Mouse (Mus musculus) forebrain, embryonic 10.5 days (tissue): ENCODE measurements at regions not wholly inside any gene's neighbourhood (a gene's known extent, or its start where the extent isn't known, plus 50 kb on each side); places are given as distances from the start of the nearest gene placed in this dataset.

Experiments used
- DNase-seq: peaks from one replicate; pipeline ENCODE4 v3.0.0-alpha.2; 2017; ENCODE audit warnings: low spot score; ENCODE audit errors: extremely low spot score
- H3K27ac ChIP-seq: fragments of 300-500 bp; sonication (generic); 2 replicates; pipeline ENCODE4 v1.5.1; 2016; ENCODE audit warnings: mild to moderate bottlenecking
- H3K27me3 ChIP-seq: fragments of 300-500 bp; sonication (generic); 2 replicates; pipeline ENCODE4 v1.6.1; 2016; ENCODE audit warnings: mild to moderate bottlenecking; ENCODE audit not compliant: poor library complexity, severe bottlenecking
- H3K36me3 ChIP-seq: fragments of 300-500 bp; sonication (generic); replicated peaks from 2 replicates; pipeline ENCODE4 v1.6.1; 2016; ENCODE audit warnings: mild to moderate bottlenecking, moderate library complexity
- H3K4me1 ChIP-seq: fragments of 300-500 bp; sonication (generic); 2 replicates; pipeline ENCODE4 v1.6.1; 2016
- H3K4me3 ChIP-seq: fragments of 300-500 bp; sonication (generic); 2 replicates; pipeline ENCODE4 v1.5.1; 2016; ENCODE audit warnings: mild to moderate bottlenecking, moderate library complexity
- H3K9me3 ChIP-seq: fragments of 300-500 bp; sonication (generic); 2 replicates; pipeline ENCODE4 v1.6.1; 2016; ENCODE audit warnings: mild to moderate bottlenecking, moderate library complexity
- WGBS: fragments of 180-500 bp; shearing (Covaris S2); methylation state at CpG from one replicate; pipeline ENCODE4 v1.1.7; 2016; 5-methylcytosine and 5-hydroxymethylcytosine counted together

DNA sequence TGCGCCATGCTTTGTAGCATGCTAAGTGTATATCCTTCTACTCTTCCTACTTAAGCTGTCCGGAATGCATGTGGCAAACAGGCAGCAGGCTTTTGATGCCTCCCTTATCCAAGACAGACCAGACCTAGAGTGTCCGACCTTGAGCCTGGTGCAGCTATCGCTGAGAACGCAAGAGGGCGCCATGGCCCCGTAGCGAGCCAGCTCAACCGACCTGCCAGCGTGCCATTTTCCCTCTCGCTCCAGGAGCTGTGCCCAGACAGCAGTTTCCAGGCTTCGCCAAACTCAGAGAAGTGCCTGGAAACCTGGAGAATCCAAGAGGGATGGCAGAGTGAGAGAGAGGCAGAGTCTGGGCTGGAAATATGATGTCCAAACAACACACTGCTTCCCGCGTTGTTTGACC, 155.8 kb upstream of the Gm12830 start:
- no peaks in the 10 kb centered on the region for H3K36me3 ChIP-seq
- H3K27me3 ChIP-seq, result peaks cover 86% of the 10 kb centered on the region
- DNase-seq, result peak; percentile 87
- no peaks in the 10 kb centered on the region for H3K9me3 ChIP-seq
- H3K4me3 ChIP-seq, result peak overlapping the region; percentile 44
- WGBS, result 5% methylated on average over 14 of the region's 14 CpGs
- H3K4me1 ChIP-seq, result peaks cover 31% of the 10 kb centered on the region
- H3K27ac ChIP-seq, result no peak overlapping the region

DNA sequence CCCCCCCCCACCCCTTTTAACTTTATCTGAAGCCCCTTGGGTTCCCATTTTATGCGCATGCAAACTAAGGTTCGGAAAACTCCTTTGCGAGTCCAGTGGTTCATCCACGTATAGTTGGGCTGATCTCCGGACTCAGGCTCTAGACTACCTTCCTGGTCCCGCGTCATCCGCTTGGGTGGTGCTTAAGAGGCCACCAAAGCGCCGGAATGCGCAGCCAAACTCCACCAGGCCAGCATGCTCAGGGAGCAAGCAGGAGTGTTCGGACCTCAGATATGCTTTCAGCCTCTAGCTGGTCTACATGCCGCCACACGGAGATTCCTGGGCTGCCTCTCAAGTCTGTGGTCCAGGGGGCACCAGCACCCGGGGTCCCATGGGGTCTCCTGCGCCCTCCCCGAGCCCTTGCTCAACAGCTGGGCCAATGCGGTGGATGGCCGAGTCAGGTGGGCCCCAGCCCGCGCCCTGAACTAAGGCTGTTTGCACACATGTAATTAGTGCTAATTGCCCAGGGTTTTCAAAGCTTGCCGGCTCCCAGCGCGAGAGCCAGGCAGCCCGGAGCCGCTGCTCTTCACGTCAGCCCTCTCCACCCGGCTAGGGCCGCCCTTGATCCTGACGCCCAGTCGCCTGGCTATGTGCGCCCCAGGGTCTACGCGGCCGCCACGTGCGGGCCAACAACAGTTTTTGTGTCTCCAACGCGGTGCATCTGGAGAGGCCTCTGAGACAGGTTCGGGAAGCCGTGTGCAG, 155.1 kb upstream of the Gm12830 start:
- H3K27me3 ChIP-seq, result peaks cover 93% of the 10 kb centered on the region
- WGBS, result 3% methylated on average over 41 of the region's 41 CpGs
- H3K4me1 ChIP-seq, result peaks cover 31% of the 10 kb centered on the region
- peak overlapping the region; percentile 22; the same call in 1 of the 2 replicates for H3K27ac ChIP-seq
- H3K4me3 ChIP-seq, result peak overlapping the region; percentile 44
- peak; percentile 59 for DNase-seq
- no peaks in the 10 kb centered on the region for H3K36me3 ChIP-seq
- no peaks in the 10 kb centered on the region for H3K9me3 ChIP-seq

DNA sequence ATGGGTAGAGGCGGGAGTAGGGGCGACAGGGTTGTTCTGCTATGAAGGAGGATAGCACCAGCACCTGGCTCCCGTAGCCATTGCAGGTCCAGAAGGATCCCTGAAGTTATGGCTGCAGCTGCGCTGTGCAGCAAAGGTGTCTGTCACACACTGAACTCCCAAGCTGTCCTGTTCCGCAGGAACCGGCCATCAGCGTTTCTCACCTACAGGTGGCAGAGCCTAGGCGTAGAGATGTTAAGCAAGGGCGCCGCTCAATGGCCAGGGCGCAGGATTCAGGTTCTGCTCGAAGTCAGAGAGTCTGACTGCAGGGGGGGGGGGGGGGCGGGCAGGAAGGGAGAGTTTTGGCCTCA, 154.6 kb upstream of the Gm12830 start:
- Histone ChIP-seq H3K36me3 (no peaks in the 10 kb centered on the region), H3K27ac (peak overlapping the region; percentile 22; the same call in 1 of the 2 replicates), H3K4me1 (peaks cover 31% of the 10 kb centered on the region), H3K27me3 (peaks cover 98% of the 10 kb centered on the region), H3K9me3 (no peaks in the 10 kb centered on the region), H3K4me3 (peak overlapping the region; percentile 44)
- DNase-seq, result no peak
- WGBS, result 5% methylated on average over 12 of the region's 13 CpGs

DNA sequence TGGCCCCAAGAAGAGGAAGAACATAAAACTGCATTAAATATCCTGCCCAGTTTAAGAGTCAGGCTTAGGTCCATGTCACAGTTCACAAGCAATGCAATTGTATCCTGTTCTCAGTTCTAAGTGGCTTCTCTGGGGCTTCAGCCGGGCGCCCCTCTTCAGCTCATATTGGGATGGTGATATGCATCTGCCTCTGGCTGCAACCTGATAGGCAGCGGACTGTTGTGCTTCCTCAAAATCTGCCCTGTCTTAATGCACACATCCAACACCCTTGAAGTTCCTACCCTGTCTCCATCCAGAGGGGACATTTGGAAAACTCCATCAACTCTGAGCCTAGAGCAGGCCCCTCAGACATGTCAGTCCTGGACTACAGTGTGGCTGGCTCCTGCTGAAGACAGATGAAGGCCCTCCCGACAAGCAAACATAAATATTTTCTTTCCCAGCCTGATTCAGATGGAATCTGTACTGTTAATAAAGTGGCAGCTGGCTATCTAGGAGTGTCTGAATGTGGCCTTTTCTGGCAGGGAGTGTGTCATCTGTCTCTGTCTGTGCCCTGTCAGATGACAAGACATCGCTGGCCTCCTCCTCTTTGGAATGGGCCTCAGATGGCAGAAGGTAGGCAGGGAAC, 149.3 kb upstream of the Gm12830 start:
- Histone ChIP-seq H3K4me1 (peaks cover 7% of the 10 kb centered on the region), H3K36me3 (no peaks in the 10 kb centered on the region), H3K4me3 (no peak overlapping the region), H3K27me3 (peaks cover 89% of the 10 kb centered on the region), H3K9me3 (no peaks in the 10 kb centered on the region), H3K27ac (no peak overlapping the region)
- no peak for DNase-seq
- 90% methylated on average over 5 of the region's 5 CpGs for WGBS

DNA sequence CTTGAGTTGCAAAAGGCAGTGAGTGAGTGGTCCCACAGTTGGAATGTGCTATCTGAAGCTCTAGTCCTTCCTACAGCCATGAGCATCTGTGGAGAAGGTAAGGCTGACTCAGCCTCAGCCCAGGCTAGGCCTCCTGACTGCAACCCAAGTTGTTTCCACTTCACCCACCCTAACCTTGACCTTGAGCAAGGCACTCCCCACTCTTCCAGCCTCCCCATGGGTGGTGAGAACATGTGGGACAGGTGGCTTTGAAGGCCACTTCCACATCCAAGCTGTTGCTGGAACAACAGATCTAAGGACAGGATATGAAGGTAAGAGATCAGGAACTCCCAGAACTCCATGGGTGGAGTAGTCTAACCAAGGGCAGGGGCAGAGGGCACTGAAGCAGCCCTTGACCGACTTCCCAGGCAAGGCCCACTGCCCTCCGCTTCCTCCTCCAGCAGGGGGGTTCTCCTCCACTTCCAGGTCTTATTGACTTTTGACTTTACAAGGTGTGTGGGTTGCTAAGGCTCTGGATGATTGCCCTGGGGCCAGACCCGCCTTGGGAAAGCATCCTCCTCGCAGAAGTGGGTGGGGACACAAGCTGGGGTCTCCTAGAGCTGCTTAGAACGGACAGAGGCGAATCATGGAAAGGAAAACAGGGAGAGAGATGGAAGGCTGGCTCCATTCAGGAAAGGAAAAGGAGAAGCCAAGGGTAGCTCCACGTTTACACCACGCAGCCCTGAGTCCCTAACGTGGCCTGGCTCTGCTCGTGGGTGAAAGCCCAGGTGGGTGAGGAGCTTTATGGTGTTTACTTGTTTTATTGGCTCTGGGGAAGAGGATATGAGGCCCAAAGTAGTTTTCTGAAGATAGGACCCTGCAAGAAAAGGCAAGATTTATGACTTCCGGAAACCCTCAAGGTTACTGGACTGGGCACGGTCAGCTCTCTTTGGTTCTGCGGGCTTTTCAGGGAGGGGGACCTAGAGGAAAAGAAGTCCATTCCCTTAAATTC, 144.3 kb upstream of the Gm12830 start:
- Histone ChIP-seq H3K4me1 (peaks cover 31% of the 10 kb centered on the region), H3K27ac (no peak overlapping the region), H3K4me3 (no peak overlapping the region), H3K36me3 (no peaks in the 10 kb centered on the region), H3K27me3 (peaks cover 87% of the 10 kb centered on the region), H3K9me3 (no peaks in the 10 kb centered on the region)
- no peak for DNase-seq
- WGBS, result 86% methylated on average over 13 of the region's 13 CpGs

DNA sequence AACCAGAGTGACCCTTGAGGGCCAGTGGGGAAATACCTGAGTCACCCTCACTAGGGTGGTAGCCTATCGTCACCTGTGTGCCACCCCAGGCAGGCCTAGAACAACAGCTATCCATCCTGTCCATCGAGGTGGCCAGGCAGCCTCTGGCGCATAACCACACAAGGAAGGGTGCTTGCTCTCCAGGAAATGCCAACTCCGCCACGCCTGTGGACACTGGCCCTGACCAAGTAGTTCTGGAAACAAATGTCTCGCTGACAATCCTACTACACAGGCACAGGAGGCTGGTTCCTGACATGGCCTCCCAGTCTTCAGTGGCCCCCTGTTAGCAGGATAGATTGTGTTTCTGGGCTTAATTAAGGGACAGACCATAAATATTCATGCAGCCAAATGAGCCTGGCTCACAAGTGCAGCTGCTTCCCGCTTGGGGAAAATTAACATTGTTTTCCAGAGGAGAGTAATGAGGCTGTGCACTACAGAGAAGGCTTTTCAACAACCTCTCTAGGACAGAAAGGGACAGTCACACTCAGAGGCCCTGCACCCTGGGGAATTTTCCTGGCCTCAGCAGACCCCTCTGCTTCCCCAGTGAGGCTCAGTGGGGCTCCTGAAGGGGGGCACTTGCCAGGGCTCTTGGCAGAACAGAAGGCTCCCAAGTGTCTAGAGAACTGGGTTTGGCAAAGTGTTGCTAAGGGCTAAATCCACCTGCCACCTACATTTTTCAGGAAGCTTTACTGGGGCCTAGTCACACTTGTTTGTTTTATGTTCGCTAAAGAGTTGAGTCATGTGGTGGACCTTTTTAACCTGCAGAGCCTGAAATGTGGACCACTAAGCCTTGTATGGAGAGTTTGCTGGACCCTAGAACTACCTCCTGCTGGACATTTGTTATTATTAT, 143.2 kb upstream of the Gm12830 start:
- no peak for DNase-seq
- peaks cover 85% of the 10 kb centered on the region for H3K27me3 ChIP-seq
- no peak overlapping the region for H3K4me3 ChIP-seq
- peaks cover 37% of the 10 kb centered on the region for H3K4me1 ChIP-seq
- H3K36me3 ChIP-seq, result no peaks in the 10 kb centered on the region
- peak overlapping the region; percentile 58 for H3K27ac ChIP-seq
- no peaks in the 10 kb centered on the region for H3K9me3 ChIP-seq
- WGBS, result 72% methylated on average over 8 of the region's 8 CpGs

DNA sequence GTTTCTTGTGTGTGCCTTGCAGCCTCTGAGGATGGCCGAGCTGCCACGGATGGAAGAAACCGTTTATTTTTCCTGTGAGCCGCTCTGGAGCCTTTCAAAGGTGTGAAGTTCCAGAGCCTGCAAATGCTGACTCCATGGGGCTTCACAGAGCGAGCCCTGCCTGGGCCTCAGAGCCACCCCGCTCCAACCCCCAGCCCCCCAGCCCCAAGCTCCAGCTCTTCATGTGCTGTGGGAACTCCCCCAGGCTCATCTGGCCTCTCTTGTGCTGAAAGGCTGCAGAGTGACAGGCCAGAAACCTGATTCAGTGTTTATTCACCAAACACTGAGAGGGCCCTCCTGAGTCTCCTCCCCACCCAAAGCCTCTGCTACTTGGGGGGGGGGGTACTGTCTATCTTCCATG, 141.2 kb upstream of the Gm12830 start:
- peaks cover 51% of the 10 kb centered on the region for H3K4me1 ChIP-seq
- no peak for DNase-seq
- H3K36me3 ChIP-seq, result no peaks in the 10 kb centered on the region
- 59% methylated on average over 6 of the region's 6 CpGs for WGBS
- H3K9me3 ChIP-seq, result no peaks in the 10 kb centered on the region
- H3K27ac ChIP-seq, result peak overlapping the region; percentile 58; the same call in 1 of the 2 replicates
- H3K27me3 ChIP-seq, result peaks cover 90% of the 10 kb centered on the region
- no peak overlapping the region for H3K4me3 ChIP-seq

DNA sequence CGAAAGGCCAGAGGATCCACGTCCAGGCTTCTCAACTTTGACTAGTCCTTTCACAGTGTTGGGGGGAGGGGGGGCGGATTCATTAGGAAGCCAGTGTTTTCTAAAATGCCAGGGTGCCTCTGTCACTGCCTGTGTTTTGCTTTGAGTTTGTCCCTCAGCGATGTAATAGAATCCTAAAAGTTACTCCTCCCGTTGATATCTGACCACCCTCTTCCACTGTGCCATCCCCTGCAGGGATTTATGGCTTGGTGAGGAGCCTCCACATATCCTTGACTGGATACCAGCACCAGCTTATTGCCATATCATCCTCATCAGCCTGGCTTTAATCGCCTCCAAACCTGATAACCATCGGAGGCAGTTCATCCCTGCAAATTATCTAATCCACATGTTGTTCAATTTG, 138.6 kb upstream of the Gm12830 start:
- Histone ChIP-seq H3K4me1 (peaks cover 67% of the 10 kb centered on the region), H3K36me3 (no peaks in the 10 kb centered on the region), H3K27ac (no peak overlapping the region), H3K27me3 (peaks cover 90% of the 10 kb centered on the region), H3K9me3 (no peaks in the 10 kb centered on the region), H3K4me3 (no peak overlapping the region)
- no peak for DNase-seq
- 69% methylated on average over 7 of the region's 7 CpGs for WGBS

DNA sequence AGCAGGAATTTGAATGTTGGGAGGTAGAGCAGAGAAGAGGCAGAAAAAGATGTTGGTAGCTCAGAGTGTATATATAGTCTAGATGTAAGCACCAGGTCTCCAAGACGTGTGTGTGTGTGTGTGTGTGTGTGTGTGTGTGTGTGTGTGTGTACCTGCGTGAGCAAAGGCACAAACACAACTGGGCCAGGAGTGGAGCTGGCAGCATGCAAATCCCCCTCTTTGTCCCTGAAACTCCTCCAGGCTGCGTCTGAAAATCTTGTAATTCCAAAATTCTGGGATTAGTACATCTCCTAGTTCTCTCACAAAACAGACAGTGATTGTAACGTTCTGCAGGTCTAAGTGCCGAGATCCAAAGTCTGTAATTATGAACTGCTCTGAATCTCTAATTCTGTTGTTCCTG, 137.8 kb upstream of the Gm12830 start:
- Histone ChIP-seq H3K4me1 (peaks cover 67% of the 10 kb centered on the region), H3K36me3 (no peaks in the 10 kb centered on the region), H3K9me3 (no peaks in the 10 kb centered on the region), H3K27me3 (peaks cover 92% of the 10 kb centered on the region), H3K27ac (no peak overlapping the region), H3K4me3 (no peak overlapping the region)
- 68% methylated on average over 5 of the region's 5 CpGs for WGBS
- no peak for DNase-seq

DNA sequence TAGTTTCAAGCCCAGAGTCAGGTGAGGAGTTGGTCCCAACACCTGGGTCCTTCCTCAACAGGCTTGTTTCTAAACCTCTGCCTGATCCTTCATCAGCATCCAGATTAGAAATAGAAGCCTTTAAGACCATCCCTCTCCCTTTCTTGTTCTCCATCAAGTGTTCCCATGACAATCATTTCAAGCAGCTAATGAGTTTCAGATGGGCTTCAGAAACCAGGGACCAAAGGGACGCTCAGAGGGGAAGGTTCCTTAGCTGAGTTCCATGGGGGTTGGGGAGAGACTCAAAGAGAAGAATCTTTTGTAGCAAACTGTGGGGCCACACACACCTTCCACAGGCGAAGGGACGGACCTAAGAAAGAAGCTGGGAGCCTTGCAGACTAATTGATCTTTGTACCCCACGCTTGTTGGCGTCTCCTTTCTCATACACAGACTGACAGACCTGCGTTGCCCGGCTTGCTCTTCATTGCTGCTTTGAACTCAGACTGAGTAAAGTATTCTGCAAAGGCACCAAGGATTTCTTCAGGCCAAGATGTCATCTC, 136.6 kb upstream of the Gm12830 start:
- peaks cover 61% of the 10 kb centered on the region for H3K4me1 ChIP-seq
- peak overlapping the region; percentile 62; the same call in 1 of the 2 replicates for H3K27ac ChIP-seq
- no peak overlapping the region for H3K4me3 ChIP-seq
- H3K27me3 ChIP-seq, result peaks cover 92% of the 10 kb centered on the region
- 58% methylated on average over 7 of the region's 7 CpGs for WGBS
- no peaks in the 10 kb centered on the region for H3K9me3 ChIP-seq
- H3K36me3 ChIP-seq, result no peaks in the 10 kb centered on the region
- DNase-seq, result no peak

DNA sequence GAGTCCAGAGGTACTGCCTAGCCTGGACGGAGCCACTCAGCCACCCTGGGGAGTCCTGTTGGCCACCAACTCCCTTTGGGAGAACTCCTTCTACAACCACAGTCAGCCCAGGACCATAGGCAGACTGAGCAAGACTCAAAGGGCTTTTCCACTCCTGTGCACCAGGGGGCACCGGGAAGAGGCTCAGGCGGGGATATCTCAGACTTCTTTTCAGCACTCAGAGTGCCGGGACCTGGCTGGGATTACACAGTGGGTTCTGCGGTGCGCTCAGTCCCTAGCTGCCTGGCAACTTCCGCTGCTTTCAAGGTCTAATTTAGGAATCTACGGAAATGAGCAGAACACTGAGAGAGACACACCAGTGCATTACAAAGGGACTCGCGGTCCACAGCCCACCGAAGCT, 136.1 kb upstream of the Gm12830 start:
- H3K27me3 ChIP-seq, result peaks cover 89% of the 10 kb centered on the region

DNA sequence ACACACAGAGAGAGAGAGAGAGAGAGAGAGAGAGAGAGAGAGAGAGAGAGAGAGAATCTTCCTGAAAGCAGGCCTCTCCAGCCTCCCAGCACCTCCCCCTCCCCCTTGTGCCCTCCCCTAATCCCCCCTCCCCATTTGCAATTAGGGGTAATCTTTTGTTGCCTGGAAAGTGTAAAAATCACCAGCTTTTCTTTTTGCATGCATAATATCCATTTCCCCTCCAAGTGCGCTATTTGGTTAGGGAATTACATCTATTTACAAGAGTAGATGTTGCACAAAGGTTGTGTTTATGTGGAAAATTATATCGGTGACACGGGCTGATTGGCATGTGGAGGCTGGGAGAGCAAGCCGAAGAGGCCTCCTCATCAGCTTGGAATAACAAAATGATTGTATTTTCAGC, 135.4 kb upstream of the Gm12830 start:
- 48% methylated on average over 4 of the region's 4 CpGs for WGBS
- H3K9me3 ChIP-seq, result no peaks in the 10 kb centered on the region
- peaks cover 88% of the 10 kb centered on the region for H3K27me3 ChIP-seq
- H3K36me3 ChIP-seq, result no peaks in the 10 kb centered on the region
- peak overlapping the region; percentile 62 for H3K27ac ChIP-seq
- H3K4me1 ChIP-seq, result peaks cover 56% of the 10 kb centered on the region
- H3K4me3 ChIP-seq, result peak overlapping the region; percentile 29; the same call in 1 of the 2 replicates
- no peak for DNase-seq

More for the DNA sequence above, 136.1 kb upstream of the Gm12830 start:
- Histone ChIP-seq H3K36me3 (no peaks in the 10 kb centered on the region), H3K4me1 (peaks cover 56% of the 10 kb centered on the region), H3K4me3 (peak overlapping the region; percentile 29; the same call in 1 of the 2 replicates), H3K27ac (peak overlapping the region; percentile 62), H3K9me3 (no peaks in the 10 kb centered on the region)
- DNase-seq, result peak; percentile 40
- 13% methylated on average over 11 of the region's 11 CpGs for WGBS
